Mouse (Mus musculus): ENCODE measurements around the gene Defb48.

Defb48 gene

GRCm38 (mm10) chr14:62984410-62984809 lies at the start of gene Defb48:
TSS of gene Defb48 (minus strand) at chr14:62984510.
- DNase-seq = no peak

GRCm38 (mm10) chr14:63020524-63021156 lies 36.3 kb upstream of the Defb48 start:
- DNase-seq = no peak

DNA sequence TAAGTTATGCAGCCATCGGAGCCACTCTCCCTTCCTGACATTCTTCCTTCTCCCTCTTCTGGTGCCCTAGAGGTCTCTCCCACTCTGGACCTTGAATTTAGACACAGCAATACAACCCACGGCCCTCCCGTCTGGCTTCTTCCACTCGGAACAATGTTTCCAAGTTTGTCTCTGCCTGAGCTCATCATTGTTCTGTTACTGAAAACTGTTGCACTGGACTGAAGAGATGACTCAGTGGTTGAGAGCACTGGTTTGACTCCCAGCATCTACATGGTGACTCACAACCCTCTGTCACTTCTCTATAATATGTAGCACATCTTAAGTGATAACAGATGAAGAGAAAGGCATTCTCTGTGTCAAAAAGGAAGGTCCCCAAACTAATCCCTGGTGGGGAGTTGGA lies 30.4 kb upstream of the Defb48 start:
- no peak for DNase-seq

- no peak for DNase-seq
Observed at GRCm38 (mm10) chr14:63013082-63013481, 28.8 kb upstream of the Defb48 start.

DNA sequence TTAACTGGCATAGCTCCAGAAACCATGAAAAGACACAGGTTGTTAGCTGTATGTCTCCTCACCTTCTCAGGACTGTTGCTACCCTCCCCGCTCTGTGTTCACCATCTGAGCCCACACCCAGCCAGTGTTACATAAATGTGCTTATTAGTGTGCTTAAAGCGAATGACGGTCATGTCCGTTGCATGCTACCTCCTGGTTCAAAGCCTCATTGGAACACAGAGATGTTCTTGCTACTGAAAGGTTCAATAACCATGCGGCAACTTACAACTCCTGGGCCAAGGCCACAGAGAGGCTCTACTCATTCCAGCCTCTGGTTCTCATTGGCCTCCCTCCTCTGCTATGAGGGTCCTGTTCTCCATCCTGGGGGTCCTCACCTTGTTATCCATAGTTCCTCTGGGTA lies 27.2 kb upstream of the Defb48 start, which contains the start of gene Defb43:
Gene Defb43 (plus strand): TSS at position 301 of the 400 bp plus-strand sequence.
- DNase-seq = no peak

DNA sequence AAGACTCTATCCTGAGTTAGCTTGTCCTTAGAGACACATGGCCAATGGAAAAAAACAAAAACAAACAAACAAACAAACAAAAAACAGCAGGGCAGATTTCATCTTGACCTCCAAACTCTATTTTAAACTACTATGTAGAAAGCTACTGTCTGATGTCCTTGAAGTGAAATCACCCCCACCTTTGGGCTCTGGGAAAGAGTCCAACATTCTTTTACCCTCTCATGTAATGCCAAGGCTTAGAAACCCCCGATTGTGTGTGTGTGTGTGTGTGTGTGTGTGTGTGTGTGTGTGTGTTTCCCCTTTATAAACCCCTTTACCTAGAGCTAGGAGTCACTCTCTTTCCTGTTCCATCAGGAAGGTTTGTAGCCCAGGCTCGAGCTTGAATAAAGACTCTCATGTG lies 18.3 kb upstream of the Defb48 start:
- DNase-seq = no peak

- DNase-seq = no peak
Observed at GRCm38 (mm10) chr14:62998977-62999376, 14.7 kb upstream of the Defb48 start.

- no peak for DNase-seq
Observed at GRCm38 (mm10) chr14:62997777-62998176, 13.5 kb upstream of the Defb48 start, which contains the start of gene Defb47. TSS of gene Defb47 (plus strand) at chr14:62998077.

DNA sequence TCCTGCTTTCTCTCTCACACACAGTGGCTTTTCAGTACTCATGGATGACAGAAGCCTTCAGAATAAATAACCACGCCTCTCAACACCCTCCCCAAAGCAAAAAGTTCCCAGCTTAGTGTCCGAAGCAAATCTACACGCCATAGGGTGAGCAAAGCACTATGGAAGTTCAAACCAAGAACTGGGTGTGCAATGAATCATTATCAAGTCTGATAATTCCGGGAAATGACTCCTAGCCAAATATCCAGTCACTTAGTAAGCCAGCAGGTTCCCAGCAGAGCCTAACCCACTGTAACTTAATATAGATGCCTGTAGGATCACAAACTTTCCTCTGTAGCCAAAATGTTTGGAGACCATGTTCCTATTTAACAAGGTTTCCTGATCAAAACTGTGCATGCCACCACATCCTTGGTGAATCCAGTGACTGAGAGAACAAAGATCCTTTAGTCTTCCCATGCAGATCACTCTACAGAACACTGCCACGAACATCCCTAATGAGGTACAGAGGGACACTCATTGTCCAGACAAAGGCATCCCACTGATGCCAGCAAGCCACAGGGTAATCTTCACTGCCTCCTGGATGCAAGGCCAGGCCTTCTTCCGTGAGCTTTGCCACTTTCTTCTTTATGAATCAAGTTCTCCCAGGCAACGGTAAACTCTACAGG lies 7.7 kb upstream of the Defb48 start:
- no peak for DNase-seq

GRCm38 (mm10) chr14:62991271-62991670 lies 7.0 kb upstream of the Defb48 start:
- no peak for DNase-seq

DNA sequence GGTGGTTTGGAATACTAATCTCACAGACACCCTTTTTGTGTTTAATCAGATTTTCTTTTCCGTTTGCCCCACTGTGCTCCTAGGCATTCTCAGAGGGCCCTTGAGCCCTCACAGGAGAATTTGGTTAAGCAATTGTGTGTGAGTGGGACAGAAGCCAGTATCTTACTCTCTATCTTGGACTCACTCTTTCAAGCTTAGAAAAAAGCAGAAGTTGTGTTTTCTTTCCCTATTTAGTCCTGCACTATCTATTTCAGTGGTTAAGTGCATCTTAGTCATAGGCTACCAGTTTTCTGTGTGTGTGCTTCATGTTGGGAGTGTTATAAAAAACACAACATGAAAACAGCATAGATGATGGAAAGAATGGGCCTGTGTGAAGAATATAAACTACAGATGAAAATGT lies 4.5 kb downstream of the Defb48 start:
- no peak for DNase-seq

- peak; percentile 53 to 71 for DNase-seq
Observed at GRCm38 (mm10) chr14:62975046-62975445, 9.3 kb downstream of the Defb48 start.

DNA sequence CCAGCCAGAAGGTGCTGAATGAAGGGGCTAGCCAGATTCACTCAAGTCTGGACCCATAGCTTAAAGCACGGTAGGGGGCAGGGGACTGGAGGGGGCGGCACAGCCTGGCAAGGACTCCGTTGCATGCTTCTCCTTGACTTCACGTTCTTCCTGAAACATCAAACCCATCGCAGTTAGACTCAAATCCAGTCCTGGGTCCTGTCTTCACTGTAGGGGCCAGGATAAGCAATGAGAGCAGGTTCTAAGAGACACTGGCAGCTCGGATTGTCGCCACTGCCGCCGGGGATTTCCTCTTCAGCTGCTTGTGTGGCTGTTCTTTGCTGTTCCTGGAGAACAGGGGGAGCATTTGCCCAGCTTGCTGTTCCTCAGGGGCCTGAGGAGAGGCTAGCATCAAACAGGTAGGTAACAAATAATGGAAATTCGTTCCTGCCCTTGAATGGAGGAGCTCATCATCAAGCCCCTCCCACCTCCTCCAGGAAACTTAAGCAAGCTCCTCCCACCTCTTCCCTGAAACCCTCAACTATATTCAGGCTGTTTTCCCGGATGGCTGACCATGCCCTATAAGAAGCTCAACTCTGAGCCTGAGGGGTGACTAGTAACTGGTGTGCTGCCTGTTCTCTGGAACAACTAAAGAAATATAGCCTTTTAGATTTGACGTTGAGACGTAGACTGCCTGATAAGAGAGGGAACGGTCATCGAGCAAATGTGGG lies 18.3 kb downstream of the Defb48 start:
- DNase-seq = no peak

- peak; percentile 13 to 21 for DNase-seq
Observed at GRCm38 (mm10) chr14:62965342-62965741, 19.0 kb downstream of the Defb48 start.

GRCm38 (mm10) chr14:62963632-62964031 lies 20.7 kb downstream of the Defb48 start:
- DNase-seq = no peak

DNA sequence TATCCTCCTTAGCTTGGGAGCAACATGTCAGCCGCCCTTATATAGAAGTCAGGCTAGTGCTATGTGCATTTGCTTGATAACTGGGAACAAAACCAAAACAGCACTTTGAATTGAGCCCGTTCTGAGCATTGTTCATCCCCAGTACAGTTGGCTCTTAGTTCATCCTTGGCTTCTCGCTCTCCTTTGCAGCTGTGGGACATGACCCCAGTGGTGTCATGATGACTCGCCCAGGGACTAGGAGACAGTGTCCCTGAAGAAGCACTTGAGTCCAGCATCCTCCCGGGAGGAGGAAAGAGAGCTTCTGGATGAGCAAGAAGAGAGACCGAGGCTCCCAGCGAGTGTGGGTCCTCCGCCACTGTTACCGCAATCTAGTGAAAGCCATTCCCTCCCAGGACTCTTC lies 28.2 kb downstream of the Defb48 start:
- no peak for DNase-seq

DNA sequence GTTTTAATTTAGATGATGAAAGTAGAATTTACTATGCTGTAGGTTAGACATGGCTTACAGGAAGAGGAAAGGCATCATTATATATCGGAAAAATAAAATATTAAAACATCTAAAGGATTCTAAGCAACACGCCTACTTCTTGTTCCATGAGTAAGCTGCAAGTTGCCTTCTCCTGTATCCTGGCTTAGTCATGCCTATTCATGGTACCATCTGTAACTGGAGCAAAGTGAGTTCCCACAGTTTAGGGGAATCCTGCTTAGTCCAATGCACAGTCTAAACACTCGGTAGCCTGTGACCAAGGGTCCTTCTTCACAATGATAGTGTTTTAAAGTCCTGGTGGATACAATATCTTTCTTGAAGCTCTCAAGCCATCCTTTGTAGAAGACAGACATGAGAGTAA lies 37.5 kb downstream of the Defb48 start:
- DNase-seq = no peak

DNA sequence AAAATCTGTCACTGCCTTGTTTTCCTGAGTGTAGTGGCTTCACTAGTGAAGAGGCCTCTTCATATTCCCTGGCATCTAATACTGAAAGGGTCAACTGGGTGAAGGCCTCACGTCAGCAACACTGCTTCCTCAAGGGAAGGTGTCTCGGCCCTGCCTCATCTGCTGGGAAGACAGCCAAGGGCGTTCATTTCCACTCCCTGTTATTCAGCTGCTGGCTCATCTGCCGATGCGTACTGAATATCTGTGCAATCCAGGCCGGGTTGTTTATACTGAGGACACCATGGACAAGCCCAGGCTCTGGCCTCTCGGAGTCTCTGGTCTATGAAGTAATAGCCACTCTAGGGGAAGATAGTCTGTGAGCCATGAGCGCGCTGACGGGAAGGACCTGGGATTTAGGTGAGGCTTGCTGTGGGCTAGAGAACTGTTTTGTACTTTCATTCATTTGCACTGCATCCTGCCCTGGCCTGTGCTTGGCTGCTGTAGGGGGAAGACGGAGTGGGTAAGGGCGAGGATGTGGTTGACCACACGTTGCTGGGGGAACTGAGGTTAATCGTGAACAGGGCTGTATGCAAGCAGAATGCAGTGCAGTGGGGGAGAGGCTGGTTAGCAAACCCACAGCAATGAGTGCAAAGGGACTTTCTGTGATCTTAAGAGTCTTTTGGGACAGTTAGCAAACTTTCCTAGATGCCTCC lies 43.8 kb downstream of the Defb48 start:
- no peak for DNase-seq

DNA sequence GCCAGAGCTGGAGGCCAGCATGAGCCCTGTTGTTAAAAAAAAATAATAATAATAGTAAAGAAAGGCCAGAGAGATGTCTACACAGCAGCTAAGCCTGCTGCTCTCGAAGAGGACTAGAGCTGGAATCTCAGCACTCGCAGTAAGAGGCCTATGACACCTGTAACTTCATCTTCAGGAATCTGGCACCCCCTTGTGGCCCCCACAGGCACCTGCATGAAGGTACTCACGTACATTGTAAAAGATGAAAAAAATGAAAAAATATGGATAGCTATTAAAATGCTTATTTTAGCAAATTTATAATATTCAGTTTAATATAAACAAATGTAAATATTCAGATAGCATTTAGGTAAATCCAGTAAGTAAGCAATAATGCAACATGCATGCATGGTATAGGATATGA lies 44.9 kb downstream of the Defb48 start:
- DNase-seq = no peak

DNA sequence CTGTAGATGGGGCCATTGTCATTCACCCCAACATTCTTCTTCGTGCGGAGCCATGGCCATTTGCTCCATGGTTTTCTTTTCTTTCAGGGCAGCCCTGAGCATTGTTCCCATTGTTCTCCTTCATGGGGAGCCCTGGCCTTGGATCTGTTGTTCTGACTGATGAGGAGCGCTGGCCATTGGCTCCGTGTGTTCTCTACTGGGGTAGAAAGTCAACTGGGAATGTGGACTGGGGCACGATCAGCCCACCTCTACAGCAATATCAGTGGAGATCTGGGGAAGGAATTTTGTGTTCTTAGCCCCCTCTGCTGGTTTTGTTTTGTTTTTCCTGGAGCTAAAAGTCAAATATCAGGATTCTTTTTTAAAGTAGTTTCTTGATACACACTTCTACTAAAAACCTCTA lies 46.6 kb downstream of the Defb48 start:
- DNase-seq = peak; percentile 43 to 44

GRCm38 (mm10) chr14:62936631-62937380 lies 47.5 kb downstream of the Defb48 start:
- no peak for DNase-seq

DNA sequence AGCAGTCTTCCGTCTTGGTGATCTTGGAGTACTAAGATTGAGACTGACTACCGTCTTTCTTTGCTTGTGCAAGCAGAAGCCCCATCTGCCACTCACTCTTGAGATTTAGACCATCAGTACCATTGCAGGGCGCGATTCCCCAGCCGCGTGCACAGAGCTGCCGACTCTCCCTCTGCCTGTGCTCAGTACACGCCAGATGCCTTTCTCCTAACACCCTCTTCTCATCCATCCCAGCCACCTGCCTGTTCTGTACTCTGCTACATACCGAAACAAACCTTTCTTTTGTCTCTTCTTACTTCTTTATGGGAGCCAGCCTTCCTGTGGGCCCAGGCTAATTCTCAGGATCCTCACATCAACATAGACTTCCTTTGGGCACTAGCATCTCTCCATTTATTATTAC lies 48.9 kb downstream of the Defb48 start:
- no peak for DNase-seq

DNA sequence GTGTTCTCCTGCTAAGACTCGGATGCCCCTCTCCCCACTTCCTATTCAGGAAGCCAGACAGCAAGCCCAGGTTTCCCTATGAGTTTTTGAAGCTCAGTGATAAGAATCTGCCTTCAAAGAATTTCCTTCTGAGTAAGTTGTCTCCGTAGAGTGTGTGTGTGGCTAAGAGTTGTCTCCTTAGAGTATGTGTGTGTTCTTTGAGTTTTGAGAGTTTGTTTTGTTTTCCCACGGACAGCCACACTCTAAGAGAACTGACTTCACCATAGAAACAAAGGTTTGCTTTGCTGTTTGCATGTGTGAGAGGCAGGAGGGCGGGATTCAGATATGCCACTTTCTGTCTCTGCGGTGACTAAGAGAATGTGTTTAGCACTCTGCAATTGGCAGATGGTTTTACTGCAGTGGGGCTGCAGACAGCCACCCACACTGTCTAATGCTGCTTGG lies 56.2 kb downstream of the Defb48 start:
- DNase-seq = no peak
